Mouse (Mus musculus): ENCODE measurements around the gene Opa1.

Opa1 gene

GRCm38 (mm10) chr16:29689187-29689819 is 110.2 kb downstream of the Opa1 start:
- DNase-seq (ENCODE audit: low read depth) = no peak

- DNase-seq (ENCODE audit: low read depth) = no peak
Observed at GRCm38 (mm10) chr16:29693025-29693682, 114.0 kb downstream of the Opa1 start.

GRCm38 (mm10) chr16:29693791-29694419 is 114.8 kb downstream of the Opa1 start:
- DNase-seq (ENCODE audit: low read depth) = no peak

- DNase-seq (ENCODE audit: low read depth) = no peak
Observed at GRCm38 (mm10) chr16:29694420-29694959, 115.4 kb downstream of the Opa1 start.

Measured in c-Kit-positive CD71-positive TER-119-negative erythroid progenitor cells, embryonic 14.5 days (primary cell).